Mouse (Mus musculus) megakaryocyte, embryonic 14.5 days (primary cell): ENCODE measurements around the gene Akr7a5.

ENCODE experiments used
- FLI1 ChIP-seq: IDR thresholded peaks from 2 replicates; pipeline ENCODE4 v1.6.1; 2012; ENCODE audit warnings: low read length, inconsistent platforms, mixed read lengths
- GATA1 ChIP-seq: IDR thresholded peaks from 3 replicates; pipeline ENCODE4 v1.6.1; 2012; ENCODE audit warnings: mixed read lengths, low read length, inconsistent platforms, borderline replicate concordance

DNA sequence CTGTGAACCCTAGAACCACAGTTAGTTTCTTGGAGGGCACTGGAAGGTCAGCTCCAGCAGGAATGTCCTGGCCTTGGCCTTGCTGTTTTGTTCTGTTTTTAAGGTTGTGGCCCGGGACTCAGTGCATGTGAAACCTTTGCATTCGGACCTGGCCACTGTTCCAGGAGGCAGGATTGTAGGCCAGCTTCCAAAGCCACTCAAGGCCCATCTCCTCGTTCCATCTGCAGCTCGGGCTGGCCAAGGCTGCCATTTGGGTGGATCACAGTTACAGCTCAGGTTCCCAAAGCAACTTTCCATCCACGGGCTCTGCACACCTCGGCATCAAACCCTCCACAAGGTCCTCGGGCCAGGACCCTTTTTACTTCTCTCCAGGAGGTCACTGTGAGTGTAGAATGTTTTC, 36.0 kb upstream of the Akr7a5 start:
- no peak for TF ChIP-seq GATA1
- TF ChIP-seq FLI1 = no peak
